8 mouse cellular contexts compared by ENCODE assay signal in the genomic region with DNA sequence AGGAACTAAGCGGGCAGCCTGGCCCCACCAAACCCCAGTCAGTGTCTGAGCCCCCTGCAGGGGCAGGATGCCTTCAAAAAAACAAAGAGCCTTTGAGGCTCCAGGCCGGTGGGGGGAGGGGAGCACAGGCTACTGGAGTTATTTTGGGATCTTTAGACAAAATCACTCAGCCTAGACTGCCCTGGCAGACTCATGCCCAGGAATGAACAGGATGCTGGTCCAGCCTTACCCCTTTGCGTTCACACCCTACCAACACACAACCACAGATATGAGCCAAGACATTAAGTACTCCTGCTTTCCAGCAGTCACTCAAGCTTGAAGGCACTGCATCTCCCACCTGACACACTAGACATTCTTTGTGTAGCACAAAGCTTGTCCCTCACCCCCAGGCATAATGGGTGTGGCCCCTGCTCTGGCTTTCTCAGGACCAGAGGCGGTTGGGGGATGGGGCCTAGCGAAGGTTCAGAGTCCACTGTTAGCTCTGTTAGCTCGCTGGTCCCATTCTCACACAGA. TPM values are rescaled to one million over a fixed set of nuclear protein-coding genes. Genes with fewer than 3 reads are reported as not detected.
DNase-seq lines count a peak whose midpoint lies in the region; ATAC-seq lines count a peak whose summit lies in the region.

No protein-coding gene starts in this region.

- no peak overlapping the region; the same call in 1 of the 2 replicates for H3K4me2 ChIP-seq in forebrain, embryonic 16.5 days (ENCODE audit: low read length)

- H3K9me3 ChIP-seq in forebrain, embryonic 16.5 days (ENCODE audit: control insufficient read depth, low read length), result no peaks in the 10 kb centered on the region
- H3K9me3 ChIP-seq in midbrain, embryonic 10.5 days (replicated peaks), result no peaks in the 10 kb centered on the region

- 5% methylated on average over 6 of the region's 6 CpGs for WGBS in forebrain, embryonic 16.5 days
- WGBS in midbrain, embryonic 10.5 days, result 6% methylated on average over 6 of the region's 6 CpGs

- H3K27ac ChIP-seq in forebrain, embryonic 16.5 days (ENCODE audit: low read length), result peak overlapping the region; percentile 6
- H3K27ac ChIP-seq in midbrain, embryonic 10.5 days (replicated peaks), result peak overlapping the region; percentile 85

- H3K4me1 ChIP-seq in forebrain, embryonic 16.5 days (replicated peaks; ENCODE audit: control insufficient read depth, insufficient read depth, low read length), result peaks cover 79% of the 10 kb centered on the region
- H3K4me1 ChIP-seq in midbrain, embryonic 10.5 days, result peaks cover 100% of the 10 kb centered on the region

- H3K4me3 ChIP-seq in forebrain, embryonic 16.5 days (replicated peaks; ENCODE audit: low read length), result no peak overlapping the region
- H3K4me3 ChIP-seq in midbrain, embryonic 10.5 days, result peak overlapping the region; percentile 38

- H3K36me3 ChIP-seq in forebrain, embryonic 16.5 days (ENCODE audit: control insufficient read depth, insufficient read depth), result peaks cover 6% of the 10 kb centered on the region
- H3K36me3 ChIP-seq in midbrain, embryonic 10.5 days, result peaks cover 66% of the 10 kb centered on the region

- peak; percentile 68 to 71 for DNase-seq in right cerebral cortex, postnatal 10 days (ENCODE audit: low spot score in 2 of 2)
- DNase-seq in right cerebral cortex, postnatal 25 days, result no peak
- peak; percentile 77 for DNase-seq in kidney, postnatal 10 days
- DNase-seq in midbrain, embryonic 10.5 days (ENCODE audit: low spot score), result peak; percentile 67
- DNase-seq in urinary bladder, postnatal 14 days (ENCODE audit: low spot score), result no peak
- no peak for DNase-seq in thymus, postnatal 4 days
- no peak for DNase-seq in adrenal gland, postnatal 25 days

- peak; percentile 18; the same call in 1 of the 2 replicates for ATAC-seq in forebrain, embryonic 16.5 days

- no peaks in the 10 kb centered on the region for H3K27me3 ChIP-seq in forebrain, embryonic 16.5 days (replicated peaks; ENCODE audit: control insufficient read depth, insufficient read depth, low read length)
- no peaks in the 10 kb centered on the region for H3K27me3 ChIP-seq in midbrain, embryonic 10.5 days (ENCODE audit: low read depth, poor library complexity, severe bottlenecking)

- no peak overlapping the region; the same call in 1 of the 2 replicates for H3K9ac ChIP-seq in forebrain, embryonic 16.5 days (replicated peaks; ENCODE audit: low read depth, low read length)

RNA-seq across cellular contexts. Expression of a gene that starts 8.4 kb away (rescaled TPM):
- polyA plus RNA-seq in forebrain, embryonic 16.5 days (2015; fragmentation: Nextera tagmentation; extraction: Ambion mirVana), result 113 and 125 TPM in 2 replicates
- 55.4 and 84.4 TPM in 2 replicates for polyA plus RNA-seq in midbrain, embryonic 10.5 days (2016; fragmentation: Nextera tagmentation; extraction: Ambion mirVana)
- 33.7 and 46.7 TPM in 2 replicates for total RNA-seq in adrenal gland, postnatal 25 days (2021)

RNA-seq across cellular contexts. Expression of a gene that starts 11.8 kb away (rescaled TPM):
- 1.5 TPM in 2 replicates for polyA plus RNA-seq in forebrain, embryonic 16.5 days (2015; fragmentation: Nextera tagmentation; extraction: Ambion mirVana)
- 0.21 and 0.73 TPM in 2 replicates for polyA plus RNA-seq in midbrain, embryonic 10.5 days (2016; fragmentation: Nextera tagmentation; extraction: Ambion mirVana)
- total RNA-seq in adrenal gland, postnatal 25 days (2021), result 1.8 and 7.2 TPM in 2 replicates

RNA-seq across cellular contexts. Expression of a gene that starts 14.2 kb away (rescaled TPM):
- polyA plus RNA-seq in forebrain, embryonic 16.5 days (2015; fragmentation: Nextera tagmentation; extraction: Ambion mirVana), result 3.3 and 4.0 TPM in 2 replicates
- polyA plus RNA-seq in midbrain, embryonic 10.5 days (2016; fragmentation: Nextera tagmentation; extraction: Ambion mirVana), result 5.1 and 6.5 TPM in 2 replicates
- total RNA-seq in adrenal gland, postnatal 25 days (2021), result 3.5 and 3.7 TPM in 2 replicates

RNA-seq across cellular contexts. Expression of a gene that starts 26.8 kb away (rescaled TPM):
- polyA plus RNA-seq in forebrain, embryonic 16.5 days (2015; fragmentation: Nextera tagmentation; extraction: Ambion mirVana), result 1.7 and 1.8 TPM in 2 replicates
- 1.1 and 1.3 TPM in 2 replicates for polyA plus RNA-seq in midbrain, embryonic 10.5 days (2016; fragmentation: Nextera tagmentation; extraction: Ambion mirVana)
- 3.3 and 4.1 TPM in 2 replicates for total RNA-seq in adrenal gland, postnatal 25 days (2021)

RNA-seq across cellular contexts. Expression of a gene that starts 45.8 kb away (rescaled TPM):
- 27.6 and 31.9 TPM in 2 replicates for polyA plus RNA-seq in forebrain, embryonic 16.5 days (2015; fragmentation: Nextera tagmentation; extraction: Ambion mirVana)
- polyA plus RNA-seq in midbrain, embryonic 10.5 days (2016; fragmentation: Nextera tagmentation; extraction: Ambion mirVana), result 23.2 and 24.4 TPM in 2 replicates
- 24.1 and 29.6 TPM in 2 replicates for total RNA-seq in adrenal gland, postnatal 25 days (2021)

Comparison
In these comparisons a context has a peak if more than half of its experiments do, and no peak if none do; other contexts are left out.
1. DNase-seq: peak in right cerebral cortex, postnatal 10 days (2 of 2), kidney, postnatal 10 days (single experiment) and midbrain, embryonic 10.5 days (single experiment); none in right cerebral cortex, postnatal 25 days (single experiment), urinary bladder, postnatal 14 days (single experiment), thymus, postnatal 4 days (single experiment) and adrenal gland, postnatal 25 days (single experiment).